Mouse (Mus musculus): ENCODE data around the gene Dusp28. TPM values are rescaled to one million over a fixed set of nuclear protein-coding genes. Genes with fewer than 3 reads are reported as not detected.

The Dusp28 gene
- 21.5 and 29.9 TPM in 2 replicates for polyA plus RNA-seq (2012; rRNA removed)

- Histone ChIP-seq H3K27me3 (ENCODE audit: control insufficient read depth, insufficient read depth, low read length) (no peaks in the 10 kb centered on the region), H3K36me3 (ENCODE audit: control insufficient read depth, insufficient read depth, low read length) (no peaks in the 10 kb centered on the region), H3K4me1 (ENCODE audit: control insufficient read depth, insufficient read depth, insufficient read length, low read length) (peaks cover 27% of the 10 kb centered on the region), H3K4me3 (ENCODE audit: low read depth, low read length) (peak within 1 kb of the TSS; percentile 86), H3K27ac (ENCODE audit: insufficient read depth, low read depth, low read length) (peak within 1 kb of the TSS; percentile 89)
- WGBS = under 1% methylated on average over 81 of the region's 81 CpGs
- peak; percentile 44; the same call in 1 of the 2 replicates for TF ChIP-seq CTCF (IDR thresholded peaks at IDR 0.05; ENCODE audit: extremely low read depth, insufficient read length, insufficient replicate concordance, low read depth, low read length)
- TF ChIP-seq POLR2A (IDR thresholded peaks at IDR 0.05; ENCODE audit: low read depth, low read length) = peak; percentile 53
These were observed at the start of gene Dusp28 for GRCm38 (mm10) chr1:92906779-92907631. TSS of gene Dusp28 (plus strand) at chr1:92906981.

GRCm38 (mm10) chr1:92861503-92861902 is 45.3 kb upstream of the Dusp28 start:
- WGBS = 69% methylated on average over 6 of the region's 6 CpGs
- Histone ChIP-seq H3K4me3 (ENCODE audit: low read depth, low read length) (no peak overlapping the region), H3K27me3 (ENCODE audit: control insufficient read depth, insufficient read depth, low read length) (no peaks in the 10 kb centered on the region), H3K27ac (ENCODE audit: insufficient read depth, low read depth, low read length) (no peak overlapping the region), H3K36me3 (ENCODE audit: control insufficient read depth, insufficient read depth, low read length) (no peaks in the 10 kb centered on the region), H3K4me1 (ENCODE audit: control insufficient read depth, insufficient read depth, insufficient read length, low read length) (no peaks in the 10 kb centered on the region)
- TF ChIP-seq POLR2A (IDR thresholded peaks at IDR 0.05; ENCODE audit: low read depth, low read length) (no peak), CTCF (IDR thresholded peaks at IDR 0.05; ENCODE audit: extremely low read depth, insufficient read length, insufficient replicate concordance, low read depth, low read length) (no peak)

- Histone ChIP-seq H3K36me3 (ENCODE audit: control insufficient read depth, insufficient read depth, low read length) (no peaks in the 10 kb centered on the region), H3K4me3 (ENCODE audit: low read depth, low read length) (no peak overlapping the region), H3K4me1 (ENCODE audit: control insufficient read depth, insufficient read depth, insufficient read length, low read length) (no peaks in the 10 kb centered on the region), H3K27me3 (ENCODE audit: control insufficient read depth, insufficient read depth, low read length) (no peaks in the 10 kb centered on the region), H3K27ac (ENCODE audit: insufficient read depth, low read depth, low read length) (no peak overlapping the region)
- TF ChIP-seq CTCF (IDR thresholded peaks at IDR 0.05; ENCODE audit: extremely low read depth, insufficient read length, insufficient replicate concordance, low read depth, low read length) = no peak
- no peak for TF ChIP-seq POLR2A (IDR thresholded peaks at IDR 0.05; ENCODE audit: low read depth, low read length)
- 88% methylated on average over 4 of the region's 4 CpGs for WGBS
These were observed 43.5 kb upstream of the Dusp28 start for GRCm38 (mm10) chr1:92863268-92863667.

DNA sequence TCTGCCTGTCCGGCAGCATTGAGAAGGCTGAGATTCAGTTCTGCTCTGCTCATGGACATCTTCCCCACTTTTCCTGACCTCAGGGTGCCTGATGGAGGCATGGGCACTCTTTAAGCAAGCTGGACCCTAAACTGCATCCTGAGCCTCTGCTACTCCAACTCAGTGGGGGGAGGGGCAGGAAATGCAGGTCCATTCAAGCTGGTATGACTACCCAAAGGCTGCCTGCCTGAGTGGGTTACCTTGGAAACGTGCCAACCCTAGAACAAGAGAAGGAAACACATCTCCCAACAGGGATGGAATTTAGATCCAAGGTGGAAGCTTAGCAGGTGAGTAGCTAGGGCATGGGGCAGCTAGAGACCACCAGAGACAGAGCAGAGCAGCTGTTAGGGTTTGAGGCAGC is 40.6 kb upstream of the Dusp28 start:
- Histone ChIP-seq H3K36me3 (ENCODE audit: control insufficient read depth, insufficient read depth, low read length) (no peaks in the 10 kb centered on the region), H3K4me3 (ENCODE audit: low read depth, low read length) (no peak overlapping the region), H3K4me1 (ENCODE audit: control insufficient read depth, insufficient read depth, insufficient read length, low read length) (no peaks in the 10 kb centered on the region), H3K27me3 (ENCODE audit: control insufficient read depth, insufficient read depth, low read length) (no peaks in the 10 kb centered on the region), H3K27ac (ENCODE audit: insufficient read depth, low read depth, low read length) (no peak overlapping the region)
- TF ChIP-seq CTCF (IDR thresholded peaks at IDR 0.05; ENCODE audit: extremely low read depth, insufficient read length, insufficient replicate concordance, low read depth, low read length) (no peak), POLR2A (IDR thresholded peaks at IDR 0.05; ENCODE audit: low read depth, low read length) (no peak)
- WGBS = 59% methylated on average over 2 of the region's 2 CpGs

DNA sequence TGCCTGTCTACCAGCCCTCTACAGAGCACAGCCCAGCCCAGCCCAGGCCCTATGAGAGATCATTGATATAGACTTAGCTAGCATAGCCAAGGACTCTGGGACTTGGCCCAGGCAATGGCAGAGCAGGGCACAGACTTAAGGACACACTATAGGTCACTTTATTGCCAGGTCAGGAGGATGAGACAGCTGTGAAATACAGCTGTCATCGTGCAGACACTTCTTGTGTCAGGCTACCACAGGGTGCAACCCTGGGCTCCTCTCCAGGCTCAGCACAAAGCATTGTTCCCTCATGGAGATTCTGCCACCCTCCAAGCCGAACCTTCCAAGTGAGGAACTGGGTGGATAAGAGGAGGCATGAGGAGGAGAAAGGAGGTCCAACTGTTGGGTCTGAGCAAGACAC is 36.8 kb upstream of the Dusp28 start:
- TF ChIP-seq POLR2A (IDR thresholded peaks at IDR 0.05; ENCODE audit: low read depth, low read length) (no peak), CTCF (IDR thresholded peaks at IDR 0.05; ENCODE audit: extremely low read depth, insufficient read length, insufficient replicate concordance, low read depth, low read length) (no peak)
- no peaks in the 10 kb centered on the region for H3K27me3 ChIP-seq (ENCODE audit: control insufficient read depth, insufficient read depth, low read length)

GRCm38 (mm10) chr1:92872666-92873065 is 34.1 kb upstream of the Dusp28 start:
- H3K4me3 ChIP-seq (ENCODE audit: low read depth, low read length) = no peak overlapping the region
- WGBS = 59% methylated on average over 7 of the region's 7 CpGs
- H3K4me1 ChIP-seq (ENCODE audit: control insufficient read depth, insufficient read depth, insufficient read length, low read length) = no peaks in the 10 kb centered on the region
- no peaks in the 10 kb centered on the region for H3K27me3 ChIP-seq (ENCODE audit: control insufficient read depth, insufficient read depth, low read length)
- no peak for TF ChIP-seq POLR2A (IDR thresholded peaks at IDR 0.05; ENCODE audit: low read depth, low read length)
- no peak for TF ChIP-seq CTCF (IDR thresholded peaks at IDR 0.05; ENCODE audit: extremely low read depth, insufficient read length, insufficient replicate concordance, low read depth, low read length)
- no peak overlapping the region for H3K27ac ChIP-seq (ENCODE audit: insufficient read depth, low read depth, low read length)
- H3K36me3 ChIP-seq (ENCODE audit: control insufficient read depth, insufficient read depth, low read length) = no peaks in the 10 kb centered on the region

More for the DNA sequence above, 36.8 kb upstream of the Dusp28 start:
- no peak overlapping the region for H3K4me3 ChIP-seq (ENCODE audit: low read depth, low read length)
- H3K36me3 ChIP-seq (ENCODE audit: control insufficient read depth, insufficient read depth, low read length) = no peaks in the 10 kb centered on the region
- H3K27ac ChIP-seq (ENCODE audit: insufficient read depth, low read depth, low read length) = no peak overlapping the region
- 80% methylated on average over 2 of the region's 2 CpGs for WGBS
- no peaks in the 10 kb centered on the region for H3K4me1 ChIP-seq (ENCODE audit: control insufficient read depth, insufficient read depth, insufficient read length, low read length)

- no peaks in the 10 kb centered on the region for H3K27me3 ChIP-seq (ENCODE audit: control insufficient read depth, insufficient read depth, low read length)
- H3K36me3 ChIP-seq (ENCODE audit: control insufficient read depth, insufficient read depth, low read length) = no peaks in the 10 kb centered on the region
- H3K4me3 ChIP-seq (ENCODE audit: low read depth, low read length) = no peak overlapping the region
- H3K4me1 ChIP-seq (ENCODE audit: control insufficient read depth, insufficient read depth, insufficient read length, low read length) = no peaks in the 10 kb centered on the region
- TF ChIP-seq CTCF (IDR thresholded peaks at IDR 0.05; ENCODE audit: extremely low read depth, insufficient read length, insufficient replicate concordance, low read depth, low read length) = no peak
- no peak for TF ChIP-seq POLR2A (IDR thresholded peaks at IDR 0.05; ENCODE audit: low read depth, low read length)
- no peak overlapping the region for H3K27ac ChIP-seq (ENCODE audit: insufficient read depth, low read depth, low read length)
- WGBS = 65% methylated on average over 3 of the region's 3 CpGs
These were observed 32.8 kb upstream of the Dusp28 start for GRCm38 (mm10) chr1:92874011-92874410.

Measured in small intestine, adult 2 months (tissue).